Mouse (Mus musculus) olfactory bulb, adult 2 months (tissue): ENCODE results near the gene C2cd4c.

Experiments
- CTCF ChIP-seq: fragments of 200-500 bp; IDR thresholded peaks from 2 replicates; pipeline ENCODE4 v1.5.1; 2012; ENCODE audit warnings: low read depth, mild to moderate bottlenecking, low read length, moderate library complexity; ENCODE audit not compliant: insufficient read depth
- POLR2A ChIP-seq: fragments of 200-500 bp; IDR thresholded peaks from 2 replicates; pipeline ENCODE4 v1.6.1; 2012; ENCODE audit warnings: mild to moderate bottlenecking, low read depth, low read length, moderate library complexity; ENCODE audit not compliant: insufficient read depth

GRCm38 (mm10) chr10:79585723-79586122, 28.1 kb downstream of the C2cd4c start:
- TF ChIP-seq POLR2A (no peak), CTCF (no peak)
